Mouse (Mus musculus) lung, postnatal 14 days (tissue): ENCODE results near the gene Lcn9.

Experiments used
- DNase-seq: peaks from one replicate; pipeline ENCODE4 v3.0.0; 2021

The Lcn9 gene

DNA sequence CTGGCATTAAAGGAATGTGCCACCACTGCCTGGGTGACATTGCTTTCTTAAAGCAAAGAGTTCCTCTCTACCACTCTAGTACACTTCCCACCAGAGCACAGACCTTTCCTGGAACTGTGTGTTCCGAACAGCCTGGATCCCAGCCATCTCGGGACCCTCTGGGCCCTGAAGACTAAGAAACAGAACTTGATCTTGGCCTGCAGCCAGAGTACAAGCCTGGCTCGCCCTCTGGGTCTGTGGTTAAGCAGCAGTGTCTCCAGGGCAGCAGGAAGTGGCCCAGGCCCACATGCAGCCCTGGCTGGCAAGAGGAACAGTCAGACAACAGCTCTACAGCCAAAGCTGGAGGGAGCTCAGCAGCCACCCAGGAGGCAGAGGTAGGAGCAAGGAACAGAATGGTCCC lies 29.7 kb downstream of the Lcn9 start:
- DNase-seq: peak; percentile 76

DNA sequence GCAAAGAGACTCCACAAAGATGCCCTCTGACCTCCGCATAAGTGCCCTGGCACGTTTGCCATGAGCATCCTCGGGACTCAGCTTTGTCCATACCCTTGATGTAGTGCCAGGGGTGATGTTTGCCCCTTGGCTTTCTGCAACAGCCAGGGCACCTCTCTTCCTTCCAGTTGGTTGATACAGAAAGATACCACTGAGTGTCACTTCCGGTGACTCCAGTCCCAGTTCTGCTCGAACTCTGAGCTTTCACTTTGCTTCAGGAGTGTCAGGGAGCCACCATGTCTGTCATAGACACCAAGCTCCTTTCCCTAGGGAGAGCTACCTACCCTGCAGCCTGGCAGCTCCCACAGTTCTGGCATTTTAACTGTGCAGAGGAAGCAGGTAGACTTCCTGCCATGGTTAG lies 31.0 kb downstream of the Lcn9 start:
- no peak for DNase-seq

DNA sequence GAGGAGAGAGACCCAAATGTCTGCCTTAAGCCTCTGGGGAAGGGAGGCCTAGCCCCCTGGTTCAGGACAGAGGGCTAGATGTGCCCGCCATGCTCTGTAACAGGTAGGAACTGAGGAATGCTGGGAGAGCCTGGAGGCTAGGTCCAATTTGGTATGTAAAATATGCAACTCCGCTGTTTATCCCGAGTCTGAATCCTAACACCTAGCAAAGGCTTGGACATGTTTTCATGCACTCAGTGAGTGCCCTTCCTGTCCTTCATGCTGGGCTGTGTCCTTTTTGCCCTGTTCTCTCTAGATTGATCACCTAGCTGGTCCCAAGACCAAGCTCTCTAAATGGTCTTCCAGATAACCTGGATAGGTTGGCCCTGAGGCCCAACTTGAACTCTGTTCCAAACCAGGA lies 36.9 kb downstream of the Lcn9 start:
- DNase-seq: no peak

DNA sequence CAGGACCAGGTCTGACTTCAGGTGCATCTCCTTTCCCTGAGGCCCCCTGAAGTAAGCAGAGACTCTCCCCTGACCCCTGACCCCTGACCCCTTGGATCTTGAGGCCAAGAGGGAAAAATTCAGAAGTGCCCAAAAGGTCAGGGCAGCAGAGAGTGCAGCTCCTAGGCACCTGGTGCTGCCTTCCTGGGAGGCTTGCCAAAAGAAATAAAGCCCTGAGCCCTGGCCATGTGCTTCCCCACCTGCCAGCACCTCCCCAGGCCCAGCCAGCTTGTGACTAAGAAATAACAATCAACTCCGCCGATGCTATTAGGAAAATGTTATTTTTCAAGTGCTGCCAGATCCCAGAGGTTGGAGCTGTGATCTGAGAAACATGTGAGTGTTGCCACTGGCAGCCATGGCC lies 39.1 kb downstream of the Lcn9 start:
- DNase-seq: no peak

DNA sequence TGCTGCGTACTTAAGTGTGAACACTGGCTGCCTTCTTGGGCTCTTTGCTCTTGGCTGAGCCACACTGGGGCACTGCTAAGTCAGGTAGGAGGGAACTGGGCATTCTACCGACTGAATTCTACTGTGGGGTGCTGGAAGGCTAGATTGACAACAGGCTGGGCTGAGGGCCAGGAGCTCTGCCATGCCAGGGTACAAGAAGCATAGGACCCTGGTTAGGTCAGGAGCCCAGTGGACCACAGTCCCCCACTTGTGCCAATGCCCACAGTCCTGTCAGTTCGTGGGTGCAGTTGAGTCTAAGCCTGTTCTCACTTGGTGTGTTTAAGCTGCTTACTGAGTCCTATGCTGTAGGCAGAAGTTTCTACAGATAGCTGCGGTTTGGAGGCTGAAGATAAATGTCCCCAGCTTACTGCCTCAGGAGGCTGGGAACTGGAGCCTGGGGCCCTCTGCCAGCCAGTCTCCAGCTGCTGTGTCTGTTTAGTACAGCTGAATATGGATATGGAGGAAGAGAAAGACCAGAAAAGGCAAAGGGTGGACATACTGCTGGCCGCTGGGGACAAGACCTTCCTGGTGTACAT lies 39.8 kb downstream of the Lcn9 start:
- no peak for DNase-seq

DNA sequence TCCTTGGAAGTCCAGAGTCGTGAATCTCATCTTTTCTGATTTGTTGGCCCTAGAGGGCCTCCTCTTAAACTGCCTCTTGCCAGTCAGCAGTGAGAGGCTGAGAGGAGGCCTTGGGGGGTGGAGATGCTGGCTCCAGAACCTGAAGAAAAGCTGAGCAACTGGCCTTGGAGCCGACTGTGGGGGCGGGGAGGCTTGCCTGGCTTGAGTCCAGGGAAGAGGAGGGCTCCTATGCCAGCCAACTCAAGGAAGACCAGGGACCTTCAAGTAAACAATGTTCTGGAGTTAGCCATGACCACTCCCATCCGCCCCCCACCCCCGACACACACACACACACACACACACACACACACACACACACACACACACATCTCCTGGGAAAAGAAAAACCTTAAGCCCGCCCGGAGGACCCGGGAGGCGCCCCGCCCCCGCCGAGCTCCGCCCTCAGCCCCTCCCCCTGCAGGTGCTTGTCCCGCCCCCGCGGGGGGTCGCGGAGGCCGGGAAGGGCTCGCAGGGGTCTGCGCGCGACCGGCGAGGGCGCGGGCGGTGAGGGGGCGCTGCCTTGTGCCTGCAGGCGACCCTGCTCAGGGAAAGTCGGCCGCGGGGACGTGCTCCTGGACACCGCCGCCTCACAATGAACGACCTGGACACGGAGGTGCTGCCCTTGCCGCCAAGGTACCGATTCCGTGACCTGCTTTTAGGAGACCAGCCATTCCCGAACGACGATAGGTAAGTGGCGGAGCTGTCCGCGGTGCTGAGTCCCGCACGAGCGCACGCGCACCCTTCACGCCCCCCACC lies 40.6 kb downstream of the Lcn9 start, which contains the start of gene Kcnt1:
Gene Kcnt1, plus strand, starts transcription at position 398 of the 795 bp plus-strand sequence.
- peak; percentile 56 for DNase-seq

DNA sequence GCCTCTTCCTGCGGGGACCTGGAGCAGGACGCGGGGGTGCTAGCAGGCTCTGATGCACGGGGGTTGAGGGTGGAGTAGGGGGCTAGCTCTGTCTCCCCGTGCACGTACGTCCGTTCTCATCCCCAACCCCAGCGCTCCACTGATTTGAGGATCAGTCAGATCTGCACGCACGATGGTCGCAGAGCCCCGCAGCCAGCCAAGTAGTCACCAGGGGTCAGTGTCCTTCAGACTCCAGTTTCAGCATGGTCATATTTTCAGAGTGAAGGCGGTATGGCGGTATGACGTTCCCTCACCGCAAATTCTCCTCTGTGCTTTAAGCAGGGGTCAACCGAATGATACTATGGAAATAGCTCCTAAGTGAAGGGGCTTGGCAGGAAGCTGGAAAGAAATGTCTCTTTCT lies 41.3 kb downstream of the Lcn9 start:
- DNase-seq: no peak

DNA sequence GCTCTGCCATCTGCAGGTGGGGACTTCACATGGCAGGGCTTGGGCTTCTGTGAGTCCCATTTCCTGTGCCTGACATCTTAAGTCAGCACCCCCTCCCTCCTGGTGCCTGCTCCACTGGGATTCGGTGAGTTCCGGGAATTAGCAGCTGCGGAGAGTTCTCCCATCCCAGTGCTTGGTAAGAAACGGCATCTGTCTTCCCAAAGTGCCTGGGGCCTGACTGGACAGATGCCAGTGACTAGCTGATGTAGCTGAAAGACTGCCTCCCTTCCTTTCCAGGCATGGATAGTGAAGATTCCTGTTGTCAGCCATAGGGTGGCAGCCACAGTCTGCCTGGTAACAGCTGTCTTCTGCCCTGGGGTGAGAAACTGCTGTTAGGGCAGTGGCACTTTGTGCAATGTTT lies 42.5 kb downstream of the Lcn9 start:
- DNase-seq: peak; percentile 20

DNA sequence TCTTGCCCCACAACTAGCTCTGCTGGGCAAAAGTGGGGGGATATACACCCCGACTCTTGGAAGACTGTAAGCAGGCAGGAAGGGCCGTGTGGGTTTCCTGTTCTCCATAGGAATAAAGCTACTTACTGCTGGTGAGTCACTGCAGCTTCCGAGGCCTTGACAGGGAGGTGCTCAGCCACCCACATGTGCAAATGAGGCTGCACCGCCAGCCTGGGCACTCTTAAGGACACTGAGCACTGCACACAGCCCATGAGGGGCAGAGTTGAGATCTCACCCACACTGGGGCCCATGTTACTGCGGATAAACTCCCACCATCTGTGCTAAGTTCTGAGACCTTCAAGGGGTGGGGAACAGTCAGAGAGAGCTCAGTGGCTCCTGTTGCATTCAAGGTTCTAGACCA lies 43.7 kb downstream of the Lcn9 start:
- no peak for DNase-seq
